Mouse (Mus musculus) layer of hippocampus, adult 18-20 months (tissue): ENCODE measurements around the gene Zfp553. TPM values are rescaled to one million over a fixed set of nuclear protein-coding genes. Genes with fewer than 3 reads are reported as not detected.

Source experiments
- DNase-seq, 2 experiments: peaks; one replicate each; pipeline ENCODE4 v3.0.0; 2022; ENCODE audit warnings: low spot score in 2 of 2
- total RNA-seq, 2 experiments: library from RNA; stranded (reverse); gene quantifications; 2 replicates each; pipeline ENCODE4 v1.2.3; 2021

Zfp553 gene
- total RNA-seq, 2 experiments from 2014 or later, result 22.4 TPM

GRCm38 (mm10) chr7:127270256-127270655 is 37.4 kb downstream of the Zfp553 start:
- no peak for DNase-seq

GRCm38 (mm10) chr7:127270666-127271065 is 37.8 kb downstream of the Zfp553 start:
- no peak for DNase-seq

GRCm38 (mm10) chr7:127271093-127271492 is 38.2 kb downstream of the Zfp553 start:
- DNase-seq, result no peak

GRCm38 (mm10) chr7:127272566-127272965 is 39.7 kb downstream of the Zfp553 start:
- no peak for DNase-seq

GRCm38 (mm10) chr7:127273118-127273923 is 40.5 kb downstream of the Zfp553 start:
- no peak for DNase-seq

- peak; percentile 88 to 99 for DNase-seq
Observed at GRCm38 (mm10) chr7:127273925-127274789, 41.3 kb downstream of the Zfp553 start, which contains the start of gene Sephs2. Gene Sephs2 (minus strand): TSS chr7:127274055.

GRCm38 (mm10) chr7:127276519-127276961 is 43.7 kb downstream of the Zfp553 start:
- no peak for DNase-seq

GRCm38 (mm10) chr7:127278311-127278710 is 45.5 kb downstream of the Zfp553 start:
- no peak for DNase-seq

GRCm38 (mm10) chr7:127280092-127280491 is 47.2 kb downstream of the Zfp553 start:
- DNase-seq, result no peak

- no peak for DNase-seq
Observed at GRCm38 (mm10) chr7:127281114-127281513, 48.3 kb downstream of the Zfp553 start.

GRCm38 (mm10) chr7:127282190-127282589 is 49.3 kb downstream of the Zfp553 start:
- no peak for DNase-seq

- no peak for DNase-seq
Observed at GRCm38 (mm10) chr7:127285154-127285553, 52.3 kb downstream of the Zfp553 start.

Other genes with a start within 250 kb of the Zfp553 start
- gene Mvp, start 218.4 kb upstream of the Zfp553 start, total RNA-seq, result 10 to 100 TPM in 1 of 2 experiments, 1 to 10 TPM in 1; 8.5 to 10.0 TPM
- gene Pagr1b, start 216.6 kb upstream of the Zfp553 start, total RNA-seq, result not detected
- 10 to 100 TPM; 16.7 to 17.4 TPM for gene Pagr1a, start 215.7 kb upstream of the Zfp553 start, total RNA-seq
- 10 to 100 TPM; 61.2 to 65.1 TPM for gene Gm42742, start 212.0 kb upstream of the Zfp553 start, total RNA-seq
- gene Prrt2, start 211.8 kb upstream of the Zfp553 start, total RNA-seq, result 100 to 1,000 TPM; 246 to 261 TPM
- gene Maz, start 206.0 kb upstream of the Zfp553 start, total RNA-seq, result 100 to 1,000 TPM; 238 to 241 TPM
- 1 to 10 TPM; 3.1 to 6.0 TPM for gene Kif22, start 190.6 kb upstream of the Zfp553 start, total RNA-seq
- not detected for gene Zg16, start 145.7 kb upstream of the Zfp553 start, total RNA-seq
- 1 to 10 TPM in 1 of 2 experiments, under 1 TPM in 1; 0.84 to 1.6 TPM for gene AI467606, start 141.7 kb upstream of the Zfp553 start, total RNA-seq
- under 1 TPM; 0.20 to 0.50 TPM for gene Qprt, start 110.8 kb upstream of the Zfp553 start, total RNA-seq
- gene Spn, start 95.2 kb upstream of the Zfp553 start, total RNA-seq, result under 1 TPM; 0.25 to 0.30 TPM
- gene Cd2bp2, start 37.0 kb upstream of the Zfp553 start, total RNA-seq, result 100 to 1,000 TPM in 1 of 2 experiments, 10 to 100 TPM in 1; 87.8 to 105 TPM
- 100 to 1,000 TPM in 1 of 2 experiments, 10 to 100 TPM in 1; 93.5 to 106 TPM for gene Tbc1d10b, start 24.6 kb upstream of the Zfp553 start, total RNA-seq
- gene Mylpf, start 24.2 kb upstream of the Zfp553 start, total RNA-seq, result 1 to 10 TPM; 1.7 to 2.2 TPM
- gene Sept1, start 69 bp downstream of the Zfp553 start, total RNA-seq, result 1 to 10 TPM; 5.9 to 7.9 TPM
- 10 to 100 TPM; 62.6 to 66.0 TPM for gene Zfp771, start 11.2 kb downstream of the Zfp553 start, total RNA-seq
- 10 to 100 TPM; 22.0 to 22.8 TPM for gene Dctpp1, start 27.6 kb downstream of the Zfp553 start, total RNA-seq
- 10 to 100 TPM; 35.0 to 38.6 TPM for gene Sephs2, start 41.0 kb downstream of the Zfp553 start, total RNA-seq
- gene Itgal, start 63.2 kb downstream of the Zfp553 start, total RNA-seq, result under 1 TPM; 0.18 to 0.30 TPM
- 10 to 100 TPM; 11.3 to 13.6 TPM for gene Zfp768, start 112.5 kb downstream of the Zfp553 start, total RNA-seq
- 1 to 10 TPM; 6.3 to 7.5 TPM for gene Zfp747, start 143.0 kb downstream of the Zfp553 start, total RNA-seq
- 1 to 10 TPM; 3.4 to 3.5 TPM for gene 9130019O22Rik, start 154.1 kb downstream of the Zfp553 start, total RNA-seq
- gene E430018J23Rik, start 160.6 kb downstream of the Zfp553 start, total RNA-seq, result 1 to 10 TPM; 6.0 to 7.9 TPM
- gene Zfp764, start 173.8 kb downstream of the Zfp553 start, total RNA-seq, result 1 to 10 TPM; 3.8 to 3.9 TPM
- gene Zfp688, start 189.0 kb downstream of the Zfp553 start, total RNA-seq, result 10 to 100 TPM; 14.7 to 15.5 TPM
- gene Zfp689, start 216.1 kb downstream of the Zfp553 start, total RNA-seq, result 1 to 10 TPM; 6.0 to 6.5 TPM
- gene Prr14, start 226.6 kb downstream of the Zfp553 start, total RNA-seq, result 10 to 100 TPM; 27.4 to 30.4 TPM
- 10 to 100 TPM; 55.7 to 58.5 TPM for gene Fbrs, start 246.1 kb downstream of the Zfp553 start, total RNA-seq